Mouse (Mus musculus) left cerebral cortex, adult 2 months (tissue): Measurements from ENCODE around the gene Vangl2. TPM values are rescaled to one million over a fixed set of nuclear protein-coding genes. Genes with fewer than 3 reads are reported as not detected.

Experiments
- DNase-seq, 2 experiments: peaks; one replicate each; pipeline ENCODE4 v3.0.0; 2021 to 2022; ENCODE audit warnings: low spot score in 2 of 2, mixed read lengths in 1 of 2; ENCODE audit errors: extremely low spot score in 1 of 2
- H3K27ac ChIP-seq: fragments of 200-600 bp; 2 replicates; pipeline ENCODE4 v1.8.1; 2022
- H3K4me3 ChIP-seq: fragments of 200-600 bp; 2 replicates; pipeline ENCODE4 v1.8.1; 2022
- CTCF ChIP-seq: fragments of 200-600 bp; IDR thresholded peaks from 2 replicates; pipeline ENCODE4 v1.8.1; 2022; ENCODE audit warnings: antibody characterized with exemption, mild to moderate bottlenecking, moderate library complexity
- intact Hi-C: fragments of 180-260 bp; cut with DNase I; formaldehyde crosslinking; loops from one replicate; pipeline ENCODE4 v1.15.1; 2025
- total RNA-seq, 2 experiments: library from RNA; stranded (reverse); gene quantifications; 2 replicates each; pipeline ENCODE4 v1.2.3; 2021

Vangl2 gene
- total RNA-seq, 2 experiments from 2014 or later = 12.5 to 14.5 TPM

- no peak for DNase-seq
- no peak overlapping the region for H3K4me3 ChIP-seq
- H3K27ac ChIP-seq = no peak overlapping the region
- TF ChIP-seq CTCF = no peak
- intact Hi-C loops = no loop called here
Measured at GRCm38 (mm10) chr1:172058321-172058720, 30.1 kb upstream of the Vangl2 start.

- DNase-seq = no peak
- TF ChIP-seq CTCF = no peak
- intact Hi-C loops = no loop called here
- H3K4me3 ChIP-seq = no peak within 1 kb of the TSS
- no peak within 1 kb of the TSS; the same call in 1 of the 2 replicates for H3K27ac ChIP-seq
Measured at GRCm38 (mm10) chr1:172057491-172057921, 29.3 kb upstream of the Vangl2 start, which contains the start of gene Nhlh1. TSS of gene Nhlh1 (minus strand) at chr1:172057573.

- intact Hi-C loops = no loop called here
- H3K27ac ChIP-seq = no peak overlapping the region
- TF ChIP-seq CTCF = no peak
- no peak overlapping the region for H3K4me3 ChIP-seq
- no peak for DNase-seq
Measured at GRCm38 (mm10) chr1:172056251-172056650, 28.0 kb upstream of the Vangl2 start.

GRCm38 (mm10) chr1:172053541-172054440 is 25.5 kb upstream of the Vangl2 start:
- no peak for TF ChIP-seq CTCF
- peak; percentile 23 to 38 for DNase-seq
- Histone ChIP-seq H3K4me3 (peak overlapping the region; percentile 44), H3K27ac (no peak overlapping the region)
- intact Hi-C loops = no loop called here

GRCm38 (mm10) chr1:172052766-172053279 is 24.6 kb upstream of the Vangl2 start:
- Histone ChIP-seq H3K27ac (no peak overlapping the region), H3K4me3 (no peak overlapping the region)
- intact Hi-C loops = no loop called here
- TF ChIP-seq CTCF = no peak
- DNase-seq = no peak

- no peak for TF ChIP-seq CTCF
- Histone ChIP-seq H3K4me3 (no peak overlapping the region), H3K27ac (no peak overlapping the region)
- intact Hi-C loops = loop anchor here (5.0 kb wide), 3 partner anchors 78 to 308 kb away; partner anchors contain the start of gene Pex19
- DNase-seq = no peak
Measured at GRCm38 (mm10) chr1:172049131-172049782, 21.0 kb upstream of the Vangl2 start.

GRCm38 (mm10) chr1:172048241-172048734 is 20.0 kb upstream of the Vangl2 start:
- DNase-seq = no peak
- no peak for TF ChIP-seq CTCF
- Histone ChIP-seq H3K4me3 (no peak overlapping the region), H3K27ac (no peak overlapping the region)
- intact Hi-C loops = loop anchor here (5.0 kb wide), 3 partner anchors 79 to 309 kb away; partner anchors contain the start of gene Pex19

GRCm38 (mm10) chr1:172046938-172047337 is 18.7 kb upstream of the Vangl2 start:
- peak; percentile 88 for TF ChIP-seq CTCF
- no peak overlapping the region for H3K27ac ChIP-seq
- no peak overlapping the region for H3K4me3 ChIP-seq
- intact Hi-C loops = loop anchor here (5.0 kb wide), 3 partner anchors 80 to 310 kb away; partner anchors contain the start of gene Pex19
- peak; percentile 60 to 71 for DNase-seq

- no peak overlapping the region for H3K27ac ChIP-seq
- TF ChIP-seq CTCF = no peak
- H3K4me3 ChIP-seq = no peak overlapping the region
- DNase-seq = no peak
- intact Hi-C loops = loop anchor here (5.0 kb wide), 3 partner anchors 81 to 311 kb away; partner anchors contain the start of gene Pex19
Measured at GRCm38 (mm10) chr1:172046410-172046809, 18.2 kb upstream of the Vangl2 start.

- no peak for TF ChIP-seq CTCF
- intact Hi-C loops = no loop called here
- H3K27ac ChIP-seq = no peak overlapping the region
- H3K4me3 ChIP-seq = no peak overlapping the region
- DNase-seq = no peak
Measured at GRCm38 (mm10) chr1:172029914-172030313, 1.7 kb upstream of the Vangl2 start.

GRCm38 (mm10) chr1:172027809-172028102 is 488 bp downstream of the Vangl2 start:
- Histone ChIP-seq H3K4me3 (peak overlapping the region; percentile 54), H3K27ac (no peak overlapping the region; the same call in 1 of the 2 replicates)
- intact Hi-C loops = loop anchor here (1.0 kb wide), 1 partner anchor 15 kb away; no protein-coding TSS in a partner anchor
- DNase-seq = no peak
- TF ChIP-seq CTCF = no peak
